Mouse (Mus musculus): ENCODE measurements around the gene Cul5. TPM values are rescaled to one million over a fixed set of nuclear protein-coding genes. Genes with fewer than 3 reads are reported as not detected.

The Cul5 gene
- 33.5 and 35.3 TPM in 2 replicates for polyA plus RNA-seq (2015; fragmentation: Nextera tagmentation; extraction: Ambion mirVana)

GRCm38 (mm10) chr9:53669680-53670219, at the start of gene Cul5:
TSS of gene Cul5 (minus strand) at chr9:53670014.
- no peak within 1 kb of the TSS for H3K27ac ChIP-seq
- WGBS = 59% methylated on average over 5 of the region's 5 CpGs
- H3K9me3 ChIP-seq (replicated peaks) = no peaks in the 10 kb centered on the region
- H3K9ac ChIP-seq = no peak within 1 kb of the TSS
- no peak for ATAC-seq (replicated peaks; ENCODE audit: low FRiP score)
- H3K4me2 ChIP-seq = no peak within 1 kb of the TSS
- no peak within 1 kb of the TSS for H3K4me3 ChIP-seq (replicated peaks)
- H3K27me3 ChIP-seq = no peaks in the 10 kb centered on the region
- H3K4me1 ChIP-seq = peaks cover 22% of the 10 kb centered on the region
- H3K36me3 ChIP-seq = no peaks in the 10 kb centered on the region

- Histone ChIP-seq H3K4me1 (peaks cover 13% of the 10 kb centered on the region), H3K4me2 (peak within 1 kb of the TSS; percentile 94), H3K36me3 (no peaks in the 10 kb centered on the region), H3K4me3 (replicated peaks) (peak within 1 kb of the TSS; percentile 52), H3K27me3 (peaks cover 3% of the 10 kb centered on the region; the same call in 1 of the 2 replicates), H3K9me3 (replicated peaks) (no peaks in the 10 kb centered on the region), H3K27ac (no peak within 1 kb of the TSS), H3K9ac (no peak within 1 kb of the TSS)
- WGBS = under 1% methylated on average over 46 of the region's 49 CpGs
- ATAC-seq (replicated peaks; ENCODE audit: low FRiP score) = peak; percentile 96
Observed at GRCm38 (mm10) chr9:53705992-53706696, 36.3 kb upstream of the Cul5 start, which contains the start of gene Rab39. TSS of gene Rab39 (minus strand) at chr9:53706232.

GRCm38 (mm10) chr9:53705491-53705991, 35.7 kb upstream of the Cul5 start:
- peak; percentile 66 for ATAC-seq (replicated peaks; ENCODE audit: low FRiP score)
- no peak overlapping the region for H3K9ac ChIP-seq
- WGBS = under 1% methylated on average over 28 of the region's 28 CpGs

GRCm38 (mm10) chr9:53702991-53703390, 33.2 kb upstream of the Cul5 start:
- no peak overlapping the region for H3K4me2 ChIP-seq
- no peak overlapping the region for H3K9ac ChIP-seq
- no peak overlapping the region for H3K4me3 ChIP-seq (replicated peaks)
- no peak for ATAC-seq (replicated peaks; ENCODE audit: low FRiP score)
- 98% methylated on average over 1 of the region's 1 CpGs for WGBS
- H3K27ac ChIP-seq = no peak overlapping the region
- H3K4me1 ChIP-seq = peaks cover 13% of the 10 kb centered on the region
- H3K9me3 ChIP-seq (replicated peaks) = no peaks in the 10 kb centered on the region
- no peaks in the 10 kb centered on the region for H3K36me3 ChIP-seq
- peaks cover 3% of the 10 kb centered on the region; the same call in 1 of the 2 replicates for H3K27me3 ChIP-seq

More at GRCm38 (mm10) chr9:53705491-53705991, 35.7 kb upstream of the Cul5 start:
- H3K4me3 ChIP-seq (replicated peaks) = peak overlapping the region; percentile 52
- peaks cover 13% of the 10 kb centered on the region for H3K4me1 ChIP-seq
- no peaks in the 10 kb centered on the region for H3K9me3 ChIP-seq (replicated peaks)
- H3K27ac ChIP-seq = no peak overlapping the region
- H3K36me3 ChIP-seq = no peaks in the 10 kb centered on the region
- H3K4me2 ChIP-seq = peak overlapping the region; percentile 94
- H3K27me3 ChIP-seq = peaks cover 3% of the 10 kb centered on the region; the same call in 1 of the 2 replicates

GRCm38 (mm10) chr9:53700496-53700895, 30.7 kb upstream of the Cul5 start:
- H3K4me2 ChIP-seq = no peak overlapping the region
- no peak for ATAC-seq (replicated peaks; ENCODE audit: low FRiP score)
- H3K27ac ChIP-seq = no peak overlapping the region
- 68% methylated on average over 4 of the region's 4 CpGs for WGBS
- no peak overlapping the region for H3K9ac ChIP-seq
- H3K9me3 ChIP-seq (replicated peaks) = no peaks in the 10 kb centered on the region
- no peak overlapping the region for H3K4me3 ChIP-seq (replicated peaks)
- no peaks in the 10 kb centered on the region for H3K36me3 ChIP-seq
- H3K27me3 ChIP-seq = no peaks in the 10 kb centered on the region
- H3K4me1 ChIP-seq = peaks cover 5% of the 10 kb centered on the region

GRCm38 (mm10) chr9:53695846-53696245, 26.0 kb upstream of the Cul5 start:
- Histone ChIP-seq H3K9ac (no peak overlapping the region), H3K36me3 (no peaks in the 10 kb centered on the region), H3K9me3 (replicated peaks) (no peaks in the 10 kb centered on the region), H3K4me1 (no peaks in the 10 kb centered on the region), H3K4me3 (replicated peaks) (no peak overlapping the region), H3K4me2 (no peak overlapping the region), H3K27me3 (no peaks in the 10 kb centered on the region), H3K27ac (no peak overlapping the region)
- ATAC-seq (replicated peaks; ENCODE audit: low FRiP score) = no peak
- WGBS = 86% methylated on average over 5 of the region's 5 CpGs

GRCm38 (mm10) chr9:53693718-53694117, 23.9 kb upstream of the Cul5 start:
- WGBS = 47% methylated on average over 1 of the region's 1 CpGs
- no peak overlapping the region for H3K4me2 ChIP-seq

GRCm38 (mm10) chr9:53691745-53692670, 22.2 kb upstream of the Cul5 start:
- 42% methylated on average over 7 of the region's 7 CpGs for WGBS
- no peak for ATAC-seq (replicated peaks; ENCODE audit: low FRiP score)
- H3K9me3 ChIP-seq (replicated peaks) = no peaks in the 10 kb centered on the region
- no peaks in the 10 kb centered on the region for H3K4me1 ChIP-seq
- H3K9ac ChIP-seq = no peak overlapping the region
- no peak overlapping the region for H3K27ac ChIP-seq
- H3K27me3 ChIP-seq = no peaks in the 10 kb centered on the region
- no peak overlapping the region for H3K4me2 ChIP-seq
- H3K36me3 ChIP-seq = no peaks in the 10 kb centered on the region
- H3K4me3 ChIP-seq (replicated peaks) = no peak overlapping the region

More at GRCm38 (mm10) chr9:53693718-53694117, 23.9 kb upstream of the Cul5 start:
- Histone ChIP-seq H3K36me3 (no peaks in the 10 kb centered on the region), H3K9ac (no peak overlapping the region), H3K9me3 (replicated peaks) (no peaks in the 10 kb centered on the region), H3K4me1 (no peaks in the 10 kb centered on the region), H3K27me3 (no peaks in the 10 kb centered on the region), H3K4me3 (replicated peaks) (no peak overlapping the region), H3K27ac (no peak overlapping the region)
- no peak for ATAC-seq (replicated peaks; ENCODE audit: low FRiP score)

GRCm38 (mm10) chr9:53680851-53681250, 11.0 kb upstream of the Cul5 start:
- WGBS = 91% methylated on average over 1 of the region's 1 CpGs
- Histone ChIP-seq H3K36me3 (no peaks in the 10 kb centered on the region), H3K9me3 (replicated peaks) (no peaks in the 10 kb centered on the region; the same call in 1 of the 2 replicates), H3K4me3 (replicated peaks) (no peak overlapping the region), H3K27me3 (no peaks in the 10 kb centered on the region), H3K4me1 (no peaks in the 10 kb centered on the region), H3K9ac (no peak overlapping the region), H3K27ac (no peak overlapping the region), H3K4me2 (no peak overlapping the region)
- ATAC-seq (replicated peaks; ENCODE audit: low FRiP score) = no peak

GRCm38 (mm10) chr9:53676921-53677320, 7.1 kb upstream of the Cul5 start:
- H3K9ac ChIP-seq = no peak overlapping the region
- H3K27ac ChIP-seq = no peak overlapping the region
- no peak overlapping the region for H3K4me2 ChIP-seq
- H3K36me3 ChIP-seq = no peaks in the 10 kb centered on the region
- no peaks in the 10 kb centered on the region for H3K27me3 ChIP-seq
- H3K4me3 ChIP-seq (replicated peaks) = no peak overlapping the region
- ATAC-seq (replicated peaks; ENCODE audit: low FRiP score) = no peak
- 74% methylated on average over 4 of the region's 4 CpGs for WGBS
- H3K4me1 ChIP-seq = no peaks in the 10 kb centered on the region
- no peaks in the 10 kb centered on the region; the same call in 1 of the 2 replicates for H3K9me3 ChIP-seq (replicated peaks)

GRCm38 (mm10) chr9:53673571-53673970, 3.8 kb upstream of the Cul5 start:
- Histone ChIP-seq H3K36me3 (no peaks in the 10 kb centered on the region), H3K9me3 (replicated peaks) (no peaks in the 10 kb centered on the region; the same call in 1 of the 2 replicates), H3K9ac (no peak overlapping the region), H3K4me1 (no peaks in the 10 kb centered on the region), H3K4me2 (no peak overlapping the region), H3K27ac (no peak overlapping the region), H3K4me3 (replicated peaks) (no peak overlapping the region), H3K27me3 (no peaks in the 10 kb centered on the region)
- no peak for ATAC-seq (replicated peaks; ENCODE audit: low FRiP score)
- 29% methylated on average over 3 of the region's 3 CpGs for WGBS
